Mouse (Mus musculus) heart, postnatal 4 days (tissue): ENCODE measurements around the gene Osgep. TPM values are rescaled to one million over a fixed set of nuclear protein-coding genes. Genes with fewer than 3 reads are reported as not detected.
A peak's percentile ranks its signal among the peaks of the same experiment; 100 is the strongest.
"Not testable (repeated sequence)": the region's sequence is repeated elsewhere in the genome, so short reads cannot be mapped to it uniquely, and the experiment has no call there.

Experiments
- DNase-seq: peaks from one replicate; pipeline ENCODE4 v3.0.0; 2021
- total RNA-seq, 2 experiments: library from RNA; stranded (reverse); gene quantifications; 2 replicates each; pipeline ENCODE4 v1.2.3; 2021

The Osgep gene
- total RNA-seq: 10 to 100 TPM; 64.2 to 65.8 TPM

- DNase-seq: peak; percentile 97
Observed at GRCm38 (mm10) chr14:50924281-50925064, at the start of gene Osgep, which contains the start of gene Apex1. Gene Osgep, minus strand, starts transcription at chr14:50924893. Gene Apex1, plus strand, starts transcription at chr14:50924968.

- no peak for DNase-seq
Observed at GRCm38 (mm10) chr14:50973700-50974099, 49.0 kb upstream of the Osgep start.

- DNase-seq: not testable (repeated sequence)
Observed at GRCm38 (mm10) chr14:50973054-50973453, 48.4 kb upstream of the Osgep start.

GRCm38 (mm10) chr14:50970822-50971221 lies 46.1 kb upstream of the Osgep start:
- DNase-seq: no peak

- DNase-seq: peak; percentile 11
Observed at GRCm38 (mm10) chr14:50969558-50970544, 45.2 kb upstream of the Osgep start.

GRCm38 (mm10) chr14:50969041-50969440 lies 44.3 kb upstream of the Osgep start:
- no peak for DNase-seq

- no peak for DNase-seq
Observed at GRCm38 (mm10) chr14:50968216-50968980, 43.7 kb upstream of the Osgep start.

GRCm38 (mm10) chr14:50958289-50958995 lies 33.7 kb upstream of the Osgep start:
- DNase-seq: not testable (repeated sequence)

- not testable (repeated sequence) for DNase-seq
Observed at GRCm38 (mm10) chr14:50957146-50957545, 32.5 kb upstream of the Osgep start.

GRCm38 (mm10) chr14:50956724-50957123 lies 32.0 kb upstream of the Osgep start:
- DNase-seq: peak; percentile 15

GRCm38 (mm10) chr14:50955942-50956508 lies 31.3 kb upstream of the Osgep start, which contains the start of gene Pnp2:
Gene Pnp2, plus strand, starts transcription at chr14:50955992.
- DNase-seq: peak; percentile 66

- no peak for DNase-seq
Observed at GRCm38 (mm10) chr14:50955487-50955886, 30.8 kb upstream of the Osgep start.

- DNase-seq: not testable (repeated sequence)
Observed at GRCm38 (mm10) chr14:50945526-50945925, 20.8 kb upstream of the Osgep start.

GRCm38 (mm10) chr14:50945081-50945480 lies 20.4 kb upstream of the Osgep start:
- not testable (repeated sequence) for DNase-seq

GRCm38 (mm10) chr14:50944668-50945033 lies 20.0 kb upstream of the Osgep start:
- not testable (repeated sequence) for DNase-seq

GRCm38 (mm10) chr14:50943932-50944667 lies 19.4 kb upstream of the Osgep start, which contains the start of gene Gm49342:
Gene Gm49342, plus strand, starts transcription at chr14:50944517.
- peak; percentile 96 for DNase-seq

GRCm38 (mm10) chr14:50938940-50939339 lies 14.2 kb upstream of the Osgep start:
- no peak for DNase-seq

- no peak for DNase-seq
Observed at GRCm38 (mm10) chr14:50938119-50938908, 13.6 kb upstream of the Osgep start.

- DNase-seq: no peak
Observed at GRCm38 (mm10) chr14:50936649-50937048, 12.0 kb upstream of the Osgep start.
